Mouse (Mus musculus): ENCODE results near the gene Rps6ka2. TPM values are rescaled to one million over a fixed set of nuclear protein-coding genes. Genes with fewer than 3 reads are reported as not detected.
"Not testable (repeated sequence)": the region's sequence is repeated elsewhere in the genome, so short reads cannot be mapped to it uniquely, and the experiment has no call there.

The Rps6ka2 gene
- polyA plus RNA-seq, 1 experiment from 2014 or later: 16.0 TPM

DNA sequence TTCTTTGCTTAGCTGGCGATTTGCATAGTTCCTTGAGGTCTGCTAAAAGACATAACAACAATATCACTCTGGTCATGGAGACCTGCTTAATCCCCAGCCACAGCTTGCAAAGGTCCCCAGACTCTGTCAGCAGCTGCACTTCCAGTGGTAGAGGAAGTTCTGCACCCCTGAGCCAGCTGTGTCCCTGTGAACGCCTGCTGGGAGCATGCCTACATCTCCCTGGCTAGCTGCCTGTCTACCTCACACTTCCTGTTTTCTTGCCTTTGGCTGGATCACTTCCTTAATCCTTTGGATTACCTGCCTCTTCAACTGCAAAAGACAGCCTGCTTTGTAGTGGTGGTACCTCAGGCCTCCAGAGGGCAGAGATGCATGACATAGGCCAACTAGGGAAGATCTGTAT lies 6.5 kb downstream of the Rps6ka2 start:
- no peaks in the 10 kb centered on the region for H3K9me3 ChIP-seq
- 16% methylated on average over 2 of the region's 2 CpGs for WGBS
- H3K27me3 ChIP-seq: no peaks in the 10 kb centered on the region
- no peaks in the 10 kb centered on the region for H3K36me3 ChIP-seq
- peaks cover 21% of the 10 kb centered on the region for H3K4me1 ChIP-seq
- H3K4me2 ChIP-seq (replicated peaks): no peak overlapping the region
- H3K4me3 ChIP-seq: no peak overlapping the region
- ATAC-seq (ENCODE audit: low FRiP score, low read depth): no peak
- H3K9ac ChIP-seq: peak overlapping the region; percentile 43; the same call in 1 of the 2 replicates
- no peak overlapping the region for H3K27ac ChIP-seq

DNA sequence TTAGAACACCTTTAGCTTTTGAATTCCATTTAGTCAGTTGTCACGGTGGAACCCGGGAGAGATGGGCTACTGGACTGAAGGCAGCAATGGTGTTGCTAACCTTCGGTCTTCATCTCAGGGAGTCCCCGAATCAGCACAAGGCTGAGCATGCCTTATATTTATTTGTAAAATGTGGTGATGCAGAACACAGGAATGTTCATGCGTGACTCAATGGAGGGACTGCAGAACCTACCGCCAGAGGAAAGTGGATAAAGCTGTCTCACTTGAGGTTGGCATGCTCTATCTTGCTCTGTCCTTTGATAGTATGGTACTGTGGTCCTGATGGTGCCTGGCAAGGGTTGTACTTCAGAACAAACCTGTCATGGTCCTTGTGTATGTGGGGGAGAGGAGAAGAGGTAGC lies 8.3 kb downstream of the Rps6ka2 start:
- 89% methylated on average over 6 of the region's 6 CpGs for WGBS

GRCm38 (mm10) chr17:7182187-7182586 lies 12.3 kb downstream of the Rps6ka2 start:
- no peak overlapping the region for H3K4me3 ChIP-seq
- no peak overlapping the region for H3K4me2 ChIP-seq (replicated peaks)
- H3K4me1 ChIP-seq: no peaks in the 10 kb centered on the region; the same call in 1 of the 2 replicates
- no peaks in the 10 kb centered on the region for H3K36me3 ChIP-seq
- 58% methylated on average over 9 of the region's 9 CpGs for WGBS
- no peak overlapping the region for H3K27ac ChIP-seq
- no peak for ATAC-seq (ENCODE audit: low FRiP score, low read depth)
- no peaks in the 10 kb centered on the region for H3K9me3 ChIP-seq
- no peaks in the 10 kb centered on the region for H3K27me3 ChIP-seq
- no peak overlapping the region for H3K9ac ChIP-seq

More for the DNA sequence above, 8.3 kb downstream of the Rps6ka2 start:
- no peak overlapping the region for H3K4me2 ChIP-seq (replicated peaks)
- no peak for ATAC-seq (ENCODE audit: low FRiP score, low read depth)
- no peaks in the 10 kb centered on the region for H3K27me3 ChIP-seq
- no peaks in the 10 kb centered on the region for H3K9me3 ChIP-seq
- H3K27ac ChIP-seq: no peak overlapping the region
- no peak overlapping the region for H3K4me3 ChIP-seq
- no peaks in the 10 kb centered on the region for H3K36me3 ChIP-seq
- H3K9ac ChIP-seq: no peak overlapping the region
- peaks cover 16% of the 10 kb centered on the region for H3K4me1 ChIP-seq

DNA sequence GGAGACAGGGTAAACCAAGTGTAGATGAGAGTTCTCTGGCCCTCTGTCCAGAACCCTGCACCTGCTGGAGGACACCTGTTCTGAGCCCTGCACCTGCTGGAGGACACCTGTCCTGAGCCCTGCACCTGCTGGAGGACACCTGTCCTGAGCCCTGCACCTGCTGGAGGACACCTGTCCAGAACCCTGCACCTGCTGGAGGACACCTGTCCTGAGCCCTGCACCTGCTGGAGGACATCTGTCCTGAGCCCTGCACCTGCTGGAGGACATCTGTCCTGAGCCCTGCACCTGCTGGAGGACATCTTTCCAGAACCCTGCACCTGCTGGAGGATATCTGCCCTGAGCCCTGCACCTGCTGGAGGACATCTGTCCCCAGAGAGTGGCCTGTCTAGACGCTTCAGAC lies 17.1 kb downstream of the Rps6ka2 start:
- not testable (repeated sequence) for H3K9me3 ChIP-seq; H3K27me3 ChIP-seq; H3K4me1 ChIP-seq; H3K9ac ChIP-seq; ATAC-seq (ENCODE audit: low FRiP score, low read depth); H3K4me2 ChIP-seq (replicated peaks); H3K27ac ChIP-seq; H3K4me3 ChIP-seq; H3K36me3 ChIP-seq
- WGBS: 66% methylated on average over 1 of the region's 1 CpGs

GRCm38 (mm10) chr17:7189425-7189824 lies 19.5 kb downstream of the Rps6ka2 start:
- Histone ChIP-seq H3K4me1 (no peaks in the 10 kb centered on the region), H3K9ac (no peak overlapping the region), H3K27ac (no peak overlapping the region), H3K27me3 (no peaks in the 10 kb centered on the region), H3K4me3 (no peak overlapping the region), H3K9me3 (no peaks in the 10 kb centered on the region), H3K4me2 (replicated peaks) (no peak overlapping the region), H3K36me3 (no peaks in the 10 kb centered on the region; the same call in 1 of the 2 replicates)
- WGBS: 85% methylated on average over 3 of the region's 3 CpGs
- ATAC-seq (ENCODE audit: low FRiP score, low read depth): no peak

DNA sequence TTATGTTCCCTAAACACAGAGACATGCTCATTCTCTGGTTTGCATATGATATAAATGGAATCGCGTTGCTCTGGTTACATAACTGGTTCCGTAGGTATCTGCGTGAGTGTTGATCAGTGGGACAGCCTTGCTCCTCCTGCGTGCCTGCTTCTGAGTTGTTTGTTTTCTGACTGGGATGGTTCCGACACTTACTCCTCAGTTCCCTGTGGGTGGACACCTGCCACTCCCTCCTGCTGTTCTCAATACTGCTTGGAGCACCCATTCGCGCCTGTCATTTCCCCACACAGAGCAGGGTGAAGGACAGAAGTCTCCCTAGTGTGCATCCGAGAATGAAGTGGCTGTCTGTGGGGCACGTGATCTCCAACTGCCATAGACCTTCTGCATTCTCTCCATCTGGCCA lies 20.1 kb downstream of the Rps6ka2 start:
- H3K4me3 ChIP-seq: no peak overlapping the region
- H3K27ac ChIP-seq: no peak overlapping the region

DNA sequence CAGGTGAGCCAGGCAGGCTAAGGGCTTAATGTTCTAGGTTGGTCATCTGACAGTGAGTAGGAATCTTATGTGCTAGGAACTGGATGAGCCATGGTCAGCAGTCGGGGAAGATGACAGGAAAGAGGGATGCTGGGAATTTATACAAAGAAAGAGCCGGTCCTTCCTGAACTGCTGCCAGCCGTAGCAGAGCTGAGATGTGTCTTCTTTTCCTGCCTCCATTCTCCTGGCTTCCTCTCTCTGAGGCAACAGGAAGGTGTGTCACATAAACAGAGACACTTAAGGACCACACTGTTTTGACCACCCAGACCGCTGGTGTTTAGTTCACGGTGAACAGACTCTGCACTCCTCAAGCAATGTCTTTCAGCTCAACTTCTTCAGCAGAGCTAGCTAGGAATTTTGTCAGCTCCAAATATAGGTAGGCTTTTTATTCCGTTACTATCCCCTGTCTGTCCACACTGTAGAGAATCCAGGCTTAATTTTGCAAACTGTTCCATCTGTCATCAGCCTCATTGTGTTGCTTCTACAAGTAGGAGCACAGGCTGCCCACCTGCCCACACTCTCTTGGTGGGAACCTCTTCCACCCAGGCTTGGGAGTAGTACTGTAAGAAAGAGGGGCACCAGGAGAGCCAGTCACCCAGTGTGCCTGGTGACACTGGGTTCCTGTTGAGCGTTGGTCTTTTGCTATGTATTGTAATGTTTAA lies 24.4 kb downstream of the Rps6ka2 start:
- Histone ChIP-seq H3K9me3 (no peaks in the 10 kb centered on the region), H3K9ac (no peak overlapping the region), H3K4me1 (peaks cover 14% of the 10 kb centered on the region), H3K27ac (no peak overlapping the region), H3K4me2 (replicated peaks) (no peak overlapping the region), H3K27me3 (no peaks in the 10 kb centered on the region), H3K36me3 (no peaks in the 10 kb centered on the region; the same call in 1 of the 2 replicates), H3K4me3 (no peak overlapping the region)
- no peak for ATAC-seq (ENCODE audit: low FRiP score, low read depth)
- WGBS: 86% methylated on average over 7 of the region's 7 CpGs

More for the DNA sequence above, 20.1 kb downstream of the Rps6ka2 start:
- no peak for ATAC-seq (ENCODE audit: low FRiP score, low read depth)
- 89% methylated on average over 10 of the region's 10 CpGs for WGBS
- H3K4me2 ChIP-seq (replicated peaks): no peak overlapping the region
- H3K36me3 ChIP-seq: no peaks in the 10 kb centered on the region; the same call in 1 of the 2 replicates
- no peaks in the 10 kb centered on the region for H3K4me1 ChIP-seq
- no peak overlapping the region for H3K9ac ChIP-seq
- H3K27me3 ChIP-seq: no peaks in the 10 kb centered on the region
- no peaks in the 10 kb centered on the region for H3K9me3 ChIP-seq

DNA sequence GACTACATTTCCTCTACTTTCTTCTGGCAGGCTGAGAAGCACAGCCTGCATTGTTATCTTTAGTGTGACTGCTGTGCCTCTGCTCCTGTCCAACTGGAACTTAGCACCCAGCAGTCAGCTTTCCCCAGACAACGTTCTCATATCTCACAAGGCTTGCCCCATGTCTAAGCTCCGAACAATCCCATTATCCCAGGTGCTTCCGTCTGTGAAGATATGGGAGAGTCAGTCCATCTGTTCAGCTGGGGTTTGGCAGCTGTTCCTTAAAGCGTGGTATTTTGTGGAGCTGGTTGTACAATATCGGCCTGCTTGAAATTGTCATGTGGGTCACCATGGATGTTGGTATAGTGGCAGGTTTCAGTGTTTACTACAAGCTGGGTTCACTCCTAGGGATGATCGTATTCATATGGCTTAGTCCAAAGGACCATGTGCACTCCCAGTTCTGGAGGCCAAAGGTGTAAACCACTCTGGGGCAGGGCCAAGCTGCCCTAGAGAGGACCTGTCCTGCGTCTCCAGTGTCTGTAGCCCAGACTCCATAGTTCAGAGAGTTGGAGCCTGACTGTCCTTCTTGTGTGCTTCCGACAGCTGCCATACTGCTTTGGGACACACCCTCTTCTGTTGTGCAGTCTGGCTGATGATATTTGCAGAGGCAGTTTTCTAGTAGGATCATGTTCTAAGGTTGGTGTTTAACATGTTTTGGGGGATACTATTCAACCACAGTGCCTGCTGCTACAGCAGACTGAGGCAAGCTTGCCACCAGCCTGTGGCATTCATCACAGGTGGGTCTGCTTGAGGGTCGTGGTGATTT lies 27.4 kb downstream of the Rps6ka2 start:
- no peaks in the 10 kb centered on the region for H3K27me3 ChIP-seq
- peak; percentile 28; the same call in 1 of the 2 replicates for ATAC-seq (ENCODE audit: low FRiP score, low read depth)
- H3K4me3 ChIP-seq: no peak overlapping the region
- H3K4me2 ChIP-seq (replicated peaks): no peak overlapping the region
- no peak overlapping the region for H3K9ac ChIP-seq
- peaks cover 17% of the 10 kb centered on the region for H3K4me1 ChIP-seq
- 69% methylated on average over 9 of the region's 9 CpGs for WGBS
- no peaks in the 10 kb centered on the region for H3K36me3 ChIP-seq
- no peaks in the 10 kb centered on the region for H3K9me3 ChIP-seq
- H3K27ac ChIP-seq: no peak overlapping the region; the same call in 1 of the 2 replicates

DNA sequence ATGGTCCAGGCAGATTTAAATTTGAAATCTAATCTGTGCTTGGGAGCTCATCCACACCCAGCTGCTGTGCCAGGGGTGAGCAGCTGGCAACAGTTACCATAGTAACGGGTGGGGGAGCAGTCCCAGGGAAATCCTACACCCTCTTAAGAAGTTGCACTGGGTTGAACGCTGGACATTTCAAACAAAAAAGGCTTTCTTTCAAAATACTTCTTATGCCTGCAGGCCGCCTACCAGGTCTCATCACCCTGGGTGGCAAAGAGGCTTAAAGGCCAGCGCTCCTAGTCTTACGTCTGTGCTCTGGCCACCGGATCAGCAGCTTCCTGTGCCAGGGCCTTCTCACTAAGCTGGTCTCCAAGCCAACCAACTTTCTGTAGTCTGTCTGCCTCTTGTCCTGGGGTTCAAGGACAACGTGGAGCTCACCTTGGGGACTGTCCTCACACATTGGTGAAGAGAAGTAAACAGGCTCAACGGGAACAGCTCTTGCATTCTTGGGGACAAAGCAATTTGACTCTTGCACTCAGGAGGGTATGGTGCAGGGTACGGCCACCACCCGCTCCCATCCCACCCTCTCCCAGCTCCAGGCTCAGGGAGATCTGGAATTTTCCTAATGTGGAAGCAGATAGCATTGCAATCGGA lies 35.0 kb downstream of the Rps6ka2 start:
- Histone ChIP-seq H3K4me1 (peaks cover 35% of the 10 kb centered on the region), H3K9ac (no peak overlapping the region), H3K36me3 (no peaks in the 10 kb centered on the region), H3K27me3 (no peaks in the 10 kb centered on the region), H3K4me3 (no peak overlapping the region), H3K4me2 (replicated peaks) (peak overlapping the region; percentile 28; the same call in 1 of the 2 replicates), H3K27ac (peak overlapping the region; percentile 65; the same call in 1 of the 2 replicates), H3K9me3 (no peaks in the 10 kb centered on the region)
- 41% methylated on average over 11 of the region's 11 CpGs for WGBS
- ATAC-seq (ENCODE audit: low FRiP score, low read depth): peak; percentile 91

GRCm38 (mm10) chr17:7206434-7207145 lies 36.7 kb downstream of the Rps6ka2 start:
- Histone ChIP-seq H3K9me3 (no peaks in the 10 kb centered on the region), H3K9ac (no peak overlapping the region), H3K27me3 (no peaks in the 10 kb centered on the region), H3K36me3 (no peaks in the 10 kb centered on the region), H3K4me1 (peaks cover 33% of the 10 kb centered on the region), H3K4me2 (replicated peaks) (no peak overlapping the region), H3K4me3 (no peak overlapping the region), H3K27ac (no peak overlapping the region)
- 80% methylated on average over 6 of the region's 6 CpGs for WGBS
- no peak for ATAC-seq (ENCODE audit: low FRiP score, low read depth)

DNA sequence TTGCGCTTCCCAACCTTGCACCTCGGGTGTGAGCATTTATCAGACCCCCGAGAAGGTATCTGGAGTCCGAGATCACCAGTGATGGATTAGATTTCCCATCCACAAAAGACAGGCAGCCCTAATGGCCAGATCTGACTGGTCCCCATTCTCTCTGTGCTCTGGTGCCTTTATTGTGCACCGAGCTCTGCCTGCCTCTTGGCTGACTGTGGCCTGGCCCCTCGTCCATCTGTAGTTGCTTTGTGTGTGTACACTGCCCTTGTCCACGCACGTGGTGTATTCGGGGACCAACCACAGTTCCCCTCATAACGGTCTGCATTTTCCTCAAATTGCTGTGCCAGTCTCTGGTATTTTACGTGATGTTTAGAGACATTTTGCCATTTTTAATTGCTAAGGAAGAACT lies 40.7 kb downstream of the Rps6ka2 start:
- Histone ChIP-seq H3K4me2 (replicated peaks) (no peak overlapping the region), H3K9me3 (no peaks in the 10 kb centered on the region), H3K27ac (no peak overlapping the region), H3K27me3 (no peaks in the 10 kb centered on the region), H3K9ac (no peak overlapping the region), H3K4me3 (no peak overlapping the region), H3K36me3 (no peaks in the 10 kb centered on the region), H3K4me1 (peaks cover 15% of the 10 kb centered on the region)
- 57% methylated on average over 11 of the region's 11 CpGs for WGBS
- no peak for ATAC-seq (ENCODE audit: low FRiP score, low read depth)

Measured in limb, embryonic 13.5 days (tissue).